Mouse (Mus musculus) mouse trophoblast stem cell (cell line): ENCODE data around the gene Gm20767.
"Not testable (repeated sequence)": the region's sequence is repeated elsewhere in the genome, so short reads cannot be mapped to it uniquely, and the experiment has no call there.

Source experiments
- in situ Hi-C, 2 experiments: fragments of 300-500 bp; cut with MseI, MboI; formaldehyde crosslinking; loops; 2 replicates in 1 of 2; 3 replicates in 1 of 2; pipeline ENCODE4 v1.15.1; 2025

The Gm20767 gene

DNA sequence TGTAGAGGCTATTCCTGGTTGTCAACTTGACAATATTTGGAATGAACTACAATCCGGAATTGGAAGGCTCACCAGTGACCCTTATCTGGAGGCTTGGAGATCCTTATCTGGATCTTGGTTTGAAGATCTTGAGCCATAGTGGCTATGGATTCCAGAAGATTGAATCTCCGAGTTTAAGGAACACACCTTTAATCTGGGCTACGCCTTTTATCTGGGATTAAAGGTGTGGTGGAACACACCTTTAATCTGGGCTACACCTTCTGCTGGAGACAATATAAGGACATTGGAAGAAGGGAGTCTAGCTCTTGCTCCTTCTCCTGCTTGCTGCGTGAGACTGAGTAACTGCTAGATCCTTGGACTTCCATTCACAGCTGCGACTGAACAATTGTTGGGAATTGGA lies at the start of gene Gm20767:
Gm20767 (plus strand) TSS at position 301 of the 400 bp plus-strand sequence.
- in situ Hi-C loops, result not testable (repeated sequence)

DNA sequence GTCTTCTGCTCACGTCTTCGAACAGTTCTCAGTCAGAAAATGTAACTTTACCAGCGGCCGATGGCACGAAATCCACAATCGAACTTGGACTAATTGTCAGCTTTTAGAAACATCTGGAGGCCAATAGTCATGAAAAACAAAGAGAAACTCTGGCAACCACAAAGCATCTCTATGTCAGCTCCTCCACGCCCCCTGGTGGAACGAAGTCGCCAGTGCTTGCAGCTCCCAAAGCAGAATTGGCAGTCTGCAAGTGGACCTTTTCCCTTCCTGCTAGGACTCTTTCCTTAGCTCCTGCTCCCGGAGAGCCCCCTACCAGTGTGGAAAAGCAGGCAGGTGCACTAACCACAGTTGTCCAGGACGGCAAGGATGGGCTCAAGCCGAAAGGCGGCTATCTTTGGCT lies 47.1 kb upstream of the Gm20767 start:
- in situ Hi-C loops, result not testable (repeated sequence)

DNA sequence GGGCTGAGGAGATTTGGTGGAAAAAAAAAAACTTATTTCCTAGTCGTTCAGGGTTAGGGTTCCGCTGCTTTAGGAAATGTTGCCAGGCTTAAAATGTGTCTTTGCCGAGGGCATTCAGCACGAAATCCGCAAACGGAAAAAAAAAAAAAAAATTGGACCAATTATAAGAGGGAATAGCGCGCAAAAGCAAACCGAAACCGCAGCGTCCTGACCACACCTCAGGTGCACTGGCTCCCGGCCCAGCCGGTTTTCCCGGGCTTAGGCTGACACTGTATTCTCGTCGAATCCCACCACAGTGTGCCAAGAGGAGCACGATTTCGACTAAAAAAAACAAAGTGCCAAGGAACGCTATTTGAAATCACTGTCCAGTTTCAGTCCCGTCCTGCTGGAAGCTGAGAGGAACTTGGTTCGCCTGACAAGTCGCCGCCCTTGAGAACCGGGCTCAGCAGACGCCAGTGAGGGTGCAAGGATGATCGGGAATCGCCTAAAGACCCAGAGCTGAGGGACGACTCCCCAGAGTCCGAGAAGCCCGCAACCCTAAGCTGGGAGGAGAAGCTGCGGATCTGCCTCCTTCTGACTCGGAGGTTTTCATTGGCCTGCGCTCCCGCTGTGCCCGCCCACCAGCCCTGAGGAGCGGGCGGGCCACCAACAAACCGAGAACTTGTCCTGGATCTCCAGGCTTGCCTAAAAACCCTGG lies 43.7 kb upstream of the Gm20767 start:
- in situ Hi-C loops, result not testable (repeated sequence)

DNA sequence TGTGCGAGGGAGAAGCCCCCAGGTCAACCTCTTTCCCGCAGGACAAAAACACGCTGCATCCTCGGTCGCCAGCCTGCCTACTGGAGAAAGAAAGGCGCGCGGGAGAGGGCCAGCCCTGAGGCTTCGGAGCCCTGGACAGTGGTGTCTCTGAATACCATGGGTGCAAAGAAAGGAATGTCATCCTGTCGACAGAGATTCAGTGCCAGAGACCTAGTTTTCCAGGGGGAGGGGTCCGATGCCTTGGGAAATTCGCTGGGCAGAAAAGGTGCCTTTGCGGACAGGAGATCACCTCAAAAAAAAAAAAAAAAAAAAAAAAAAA lies 43.1 kb upstream of the Gm20767 start:
- in situ Hi-C loops, result not testable (repeated sequence)

DNA sequence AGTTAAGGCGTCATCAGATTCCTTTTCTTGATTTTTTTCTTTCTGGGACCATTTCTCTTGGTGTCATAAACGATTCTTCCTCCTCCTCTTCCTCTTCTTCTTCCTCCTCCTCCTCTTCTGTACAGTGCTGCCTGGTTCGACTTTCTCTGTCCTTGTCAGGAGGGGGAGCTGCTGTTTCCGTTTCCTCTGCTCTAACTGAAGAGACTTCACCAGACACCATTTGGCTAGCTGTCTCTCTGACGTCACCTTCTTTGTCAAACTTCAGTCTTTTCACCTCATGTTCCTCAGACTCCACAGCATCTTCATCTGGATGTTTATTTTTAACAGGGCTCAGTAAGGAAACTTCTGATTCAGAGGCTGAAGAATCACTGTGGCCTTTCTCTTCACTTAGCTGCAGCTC lies 40.7 kb upstream of the Gm20767 start:
- in situ Hi-C loops, result not testable (repeated sequence)

DNA sequence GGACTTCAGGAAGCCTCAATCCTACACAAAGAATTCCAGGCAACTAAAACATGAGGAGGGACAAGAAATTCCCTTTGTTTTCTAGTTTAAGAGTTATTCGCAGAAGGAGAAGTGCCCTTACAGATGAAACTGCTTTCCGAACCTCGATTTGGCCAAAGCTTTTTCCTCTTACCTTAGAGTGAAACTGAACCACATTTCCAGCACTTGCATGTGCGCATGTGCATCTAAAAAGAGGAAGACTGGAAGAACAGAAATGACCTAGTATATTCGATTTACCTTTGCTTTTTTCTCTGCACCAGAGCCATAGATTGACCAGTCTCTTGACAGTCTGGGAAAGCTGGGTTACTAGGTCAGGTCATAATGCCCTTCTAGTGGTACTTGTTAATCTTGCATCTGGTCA lies 33.5 kb upstream of the Gm20767 start:
- in situ Hi-C loops, result not testable (repeated sequence)

DNA sequence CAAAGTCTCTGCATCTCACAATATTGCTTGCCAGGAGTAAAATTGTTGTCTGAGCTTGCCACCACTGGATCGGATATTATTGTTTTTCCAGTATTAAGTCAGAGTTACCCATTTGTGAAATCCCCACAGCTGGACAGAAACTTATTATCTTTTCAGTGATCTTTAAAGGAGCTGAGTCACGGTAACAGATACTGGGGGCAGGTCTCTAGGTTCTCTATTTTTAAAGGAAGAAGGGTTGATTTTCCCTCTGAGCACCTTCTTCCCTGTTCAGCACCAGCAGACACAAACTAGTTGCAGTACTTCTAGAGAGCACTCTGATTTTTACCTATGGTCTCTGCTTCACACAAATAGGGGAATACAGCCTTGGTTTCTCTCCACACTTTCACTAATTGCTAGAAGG lies 33.0 kb upstream of the Gm20767 start:
- in situ Hi-C loops, result not testable (repeated sequence)

DNA sequence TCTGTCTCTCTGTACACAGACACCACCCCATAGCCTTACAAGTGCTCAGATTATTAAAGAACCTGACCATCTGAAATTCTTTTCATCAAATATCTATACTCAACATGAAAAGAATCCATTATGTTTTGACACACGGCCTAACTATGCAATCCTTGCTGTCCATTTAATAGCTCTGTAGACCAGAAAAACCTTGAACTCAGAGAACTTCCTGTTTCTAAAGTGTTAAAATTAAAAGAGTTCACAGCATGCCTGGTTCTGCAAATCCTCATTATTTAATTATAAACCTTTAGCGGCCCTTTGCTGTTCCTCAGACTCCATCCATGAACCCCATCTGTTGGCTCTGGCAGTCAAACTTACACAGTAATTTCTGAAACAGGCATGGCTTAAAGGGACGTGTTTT lies 2.3 kb downstream of the Gm20767 start:
- in situ Hi-C loops, result not testable (repeated sequence)

DNA sequence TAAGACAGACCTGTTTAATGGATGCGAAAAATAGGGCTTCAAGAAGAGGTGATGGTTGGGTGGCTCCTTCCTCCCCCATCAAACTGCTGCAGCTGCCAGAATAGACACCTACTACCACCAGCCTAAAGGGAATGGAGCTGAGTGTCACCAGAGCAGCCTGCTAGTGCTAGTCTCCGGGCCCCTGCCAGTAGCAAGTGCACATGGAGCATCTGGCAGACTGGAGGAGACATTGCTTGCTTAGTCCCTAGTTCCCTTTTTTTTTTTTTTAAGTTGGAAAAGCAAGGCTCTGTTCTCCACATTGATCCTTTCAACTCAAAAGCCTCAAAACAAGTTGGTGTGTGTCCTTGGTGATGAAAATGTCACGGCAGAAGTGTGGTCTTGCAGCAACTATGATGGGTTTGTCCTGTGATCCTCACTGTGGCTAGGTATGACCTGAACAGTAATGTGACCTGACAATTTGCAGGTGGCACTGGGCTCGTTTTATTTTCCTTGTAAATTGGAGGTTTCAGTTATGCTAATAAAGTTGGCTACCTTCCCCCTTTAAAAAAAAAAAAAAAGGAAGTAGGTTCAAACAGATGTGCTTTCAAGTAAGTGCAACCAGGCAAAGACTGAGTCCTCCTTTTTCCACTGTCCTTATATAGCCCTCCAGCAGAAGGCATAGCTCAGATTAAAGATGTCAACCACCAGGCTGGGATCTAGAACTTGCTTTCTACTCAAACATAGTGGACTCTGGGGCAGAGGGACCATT lies 9.8 kb downstream of the Gm20767 start:
- in situ Hi-C loops, result not testable (repeated sequence)

DNA sequence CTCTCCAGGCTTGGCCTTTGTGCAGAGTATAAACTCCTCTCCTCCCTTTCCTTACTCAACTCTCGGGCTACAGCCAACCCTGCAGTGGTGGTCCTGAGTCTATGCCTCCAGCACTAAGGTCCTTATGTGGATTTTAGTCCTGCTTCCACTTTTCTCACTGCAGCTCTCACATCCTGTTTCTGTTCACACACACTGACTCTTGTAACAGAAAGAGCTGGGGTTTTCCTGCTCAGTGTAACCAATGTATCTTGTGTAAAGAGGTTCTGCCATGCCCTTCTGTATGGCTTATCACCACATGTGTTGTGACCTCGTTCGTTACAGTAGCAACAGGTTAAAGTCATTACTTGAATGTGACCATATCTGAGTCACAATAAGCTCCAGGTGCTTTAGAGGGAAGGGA lies 10.5 kb downstream of the Gm20767 start:
- in situ Hi-C loops, result not testable (repeated sequence)

DNA sequence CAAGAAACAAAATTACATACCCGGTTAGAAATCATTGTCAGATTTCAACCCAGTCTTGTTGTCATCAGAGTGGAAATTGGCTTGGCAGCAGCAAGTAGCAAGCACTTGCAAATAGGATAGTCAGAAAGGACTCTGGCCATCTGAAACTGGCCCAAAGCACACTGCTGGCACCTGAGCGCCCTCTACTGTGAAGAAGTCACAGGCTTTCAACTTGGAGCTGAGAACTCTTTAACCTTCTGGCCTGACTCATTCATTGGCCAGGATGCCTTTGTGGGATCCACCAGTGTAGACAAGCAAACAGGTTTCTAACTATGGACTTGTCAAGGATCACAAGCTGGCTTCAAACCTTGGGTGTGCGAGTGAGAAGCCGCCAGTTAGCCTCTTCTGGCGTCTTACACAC lies 28.3 kb downstream of the Gm20767 start:
- in situ Hi-C loops, result not testable (repeated sequence)

DNA sequence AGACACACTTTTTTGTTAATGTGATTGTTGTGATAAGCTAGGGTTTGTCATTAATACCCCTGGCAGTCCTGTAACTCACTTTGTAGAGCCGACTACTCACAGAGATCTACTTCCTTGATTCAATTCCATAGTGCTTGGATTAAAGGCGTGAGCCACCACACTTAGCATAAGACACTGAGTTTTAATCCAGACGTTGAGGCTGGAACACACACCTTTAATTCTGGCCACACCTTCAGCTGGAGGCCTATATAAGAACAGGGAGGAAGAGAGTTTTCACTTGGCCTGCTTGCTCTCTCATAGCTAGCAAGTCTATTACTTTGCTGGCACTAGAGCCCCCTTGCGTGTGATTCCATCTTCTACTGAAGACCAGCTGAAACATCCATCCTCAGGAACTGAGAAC lies 32.1 kb downstream of the Gm20767 start, which contains the start of gene Gm21818:
Gm21818 (plus strand) TSS at position 301 of the 400 bp plus-strand sequence.
- in situ Hi-C loops, result not testable (repeated sequence)

DNA sequence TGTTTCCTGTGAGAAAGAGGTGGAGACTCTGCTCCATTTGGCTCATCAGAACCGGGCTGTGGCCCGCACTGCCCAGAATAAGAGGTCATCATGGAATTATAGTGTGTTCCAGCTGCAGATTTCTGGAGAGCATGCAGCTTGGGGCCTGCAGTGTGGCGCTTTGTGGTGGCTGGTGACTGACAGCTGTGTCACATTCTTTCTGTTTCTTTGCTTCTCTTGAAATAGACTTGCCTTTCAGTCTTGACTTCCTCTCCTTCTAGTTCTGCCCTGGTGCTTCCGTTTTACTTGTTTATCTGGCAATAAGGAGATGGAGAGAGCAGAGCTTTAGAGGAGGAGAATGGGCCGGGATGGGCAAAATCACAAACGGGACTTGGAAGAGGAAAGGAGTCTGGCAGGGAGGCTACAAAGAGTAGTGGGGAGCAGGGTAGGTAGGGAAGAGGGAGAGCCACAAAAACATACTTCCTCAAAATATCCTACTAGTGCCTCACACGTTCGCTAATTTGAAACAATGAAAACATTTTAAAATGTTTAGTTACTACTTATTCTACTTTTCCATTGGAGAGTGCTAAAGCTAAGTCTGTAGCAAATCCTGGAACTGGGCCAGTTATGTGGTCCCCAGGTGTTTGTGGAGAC lies 56.3 kb downstream of the Gm20767 start:
- in situ Hi-C loops, result not testable (repeated sequence)
